Mouse (Mus musculus) kidney, adult 2 months (tissue): ENCODE results near the gene BC049352. TPM values are rescaled to one million over a fixed set of nuclear protein-coding genes. Genes with fewer than 3 reads are reported as not detected.

Experiments used
- DNase-seq: peaks from one replicate; pipeline ENCODE4 v3.0.0; 2021
- H3K27ac ChIP-seq: fragments of 200-500 bp; 2 replicates; pipeline ENCODE4 v1.5.1; 2012; ENCODE audit warnings: low read depth, low read length, control low read depth, inconsistent platforms; ENCODE audit not compliant: insufficient read depth
- H3K27me3 ChIP-seq: fragments of 200-500 bp; replicated peaks from 2 replicates; pipeline ENCODE4 v1.6.1; 2012; ENCODE audit warnings: mild to moderate bottlenecking, moderate library complexity, low read length, inconsistent platforms; ENCODE audit not compliant: control insufficient read depth, insufficient read depth
- H3K36me3 ChIP-seq: fragments of 200-500 bp; 2 replicates; pipeline ENCODE4 v1.6.1; 2012; ENCODE audit warnings: mild to moderate bottlenecking, moderate library complexity, low read length, inconsistent platforms; ENCODE audit not compliant: control insufficient read depth, insufficient read depth
- H3K4me1 ChIP-seq: fragments of 200-500 bp; 2 replicates; pipeline ENCODE4 v1.6.1; 2011; ENCODE audit warnings: low read length; ENCODE audit not compliant: control insufficient read depth, insufficient read depth
- H3K4me3 ChIP-seq: fragments of 200-500 bp; 2 replicates; pipeline ENCODE4 v1.5.1; 2011; ENCODE audit warnings: mild to moderate bottlenecking, low read depth, low read length, control low read depth; ENCODE audit not compliant: insufficient read depth
- CTCF ChIP-seq: fragments of 200-500 bp; conservative IDR thresholded peaks from 2 replicates; pipeline ENCODE4 v1.5.1; 2011; ENCODE audit warnings: low read depth, mild to moderate bottlenecking, control low read depth, low read length, moderate library complexity, mixed read lengths; ENCODE audit not compliant: insufficient read depth, insufficient read length
- POLR2A ChIP-seq: fragments of 200-500 bp; IDR thresholded peaks from one replicate; pipeline ENCODE4 v1.6.1; 2011; ENCODE audit warnings: low read depth, low read length, control low read depth
- WGBS: fragments of 180-500 bp; shearing (Covaris S2); methylation state at CpG from one replicate; pipeline ENCODE4 v1.1.7; 2018; 5-methylcytosine and 5-hydroxymethylcytosine counted together
- polyA plus RNA-seq: library from polyadenylated mRNA; depleted of rRNA; stranded (reverse); fragments of >200 nt; gene quantifications from 2 replicates; pipeline ENCODE4 v1.2.3, GENCODE M21; 2012

Gene BC049352
- polyA plus RNA-seq, 1 experiment = 2.9 TPM

GRCm38 (mm10) chr9:45219644-45220043 lies 37.8 kb downstream of the BC049352 start:
- Histone ChIP-seq H3K27ac (no peak overlapping the region), H3K4me1 (no peaks in the 10 kb centered on the region; the same call in 1 of the 2 replicates), H3K27me3 (no peaks in the 10 kb centered on the region), H3K4me3 (no peak overlapping the region), H3K36me3 (no peaks in the 10 kb centered on the region)
- no peak for TF ChIP-seq CTCF
- no peak for TF ChIP-seq POLR2A
- 88% methylated on average over 3 of the region's 3 CpGs for WGBS
- DNase-seq = no peak

GRCm38 (mm10) chr9:45221567-45221966 lies 39.8 kb downstream of the BC049352 start:
- no peak overlapping the region for H3K27ac ChIP-seq
- no peak overlapping the region for H3K4me3 ChIP-seq
- H3K36me3 ChIP-seq = no peaks in the 10 kb centered on the region
- DNase-seq = peak; percentile 93
- H3K27me3 ChIP-seq = no peaks in the 10 kb centered on the region
- TF ChIP-seq CTCF (peak; percentile 97), POLR2A (no peak)
- no peaks in the 10 kb centered on the region; the same call in 1 of the 2 replicates for H3K4me1 ChIP-seq
- WGBS = 11% methylated on average over 6 of the region's 6 CpGs

- DNase-seq = no peak
- H3K4me1 ChIP-seq = no peaks in the 10 kb centered on the region
- TF ChIP-seq POLR2A (no peak), CTCF (no peak)
- no peaks in the 10 kb centered on the region for H3K27me3 ChIP-seq
- H3K36me3 ChIP-seq = no peaks in the 10 kb centered on the region
- H3K4me3 ChIP-seq = no peak overlapping the region
- H3K27ac ChIP-seq = no peak overlapping the region
- WGBS = 60% methylated on average over 8 of the region's 8 CpGs
These were observed 47.6 kb downstream of the BC049352 start for GRCm38 (mm10) chr9:45229359-45229758.

- H3K27ac ChIP-seq = no peak overlapping the region
These were observed 53.9 kb downstream of the BC049352 start for GRCm38 (mm10) chr9:45235668-45236227.

GRCm38 (mm10) chr9:45236744-45237143 lies 54.9 kb downstream of the BC049352 start:
- WGBS = 60% methylated on average over 7 of the region's 7 CpGs

More at GRCm38 (mm10) chr9:45235668-45236227, 53.9 kb downstream of the BC049352 start:
- no peaks in the 10 kb centered on the region for H3K36me3 ChIP-seq
- TF ChIP-seq POLR2A (no peak), CTCF (no peak)
- DNase-seq = no peak
- WGBS = 50% methylated on average over 6 of the region's 6 CpGs
- no peaks in the 10 kb centered on the region for H3K27me3 ChIP-seq
- H3K4me1 ChIP-seq = no peaks in the 10 kb centered on the region
- H3K4me3 ChIP-seq = no peak overlapping the region

GRCm38 (mm10) chr9:45241397-45241796 lies 59.6 kb downstream of the BC049352 start:
- no peak overlapping the region for H3K4me3 ChIP-seq
- H3K27ac ChIP-seq = no peak overlapping the region
- DNase-seq = no peak
- no peaks in the 10 kb centered on the region for H3K4me1 ChIP-seq
- H3K36me3 ChIP-seq = no peaks in the 10 kb centered on the region
- WGBS = 75% methylated on average over 5 of the region's 5 CpGs
- no peak for TF ChIP-seq POLR2A
- no peak for TF ChIP-seq CTCF
- H3K27me3 ChIP-seq = no peaks in the 10 kb centered on the region

More at GRCm38 (mm10) chr9:45236744-45237143, 54.9 kb downstream of the BC049352 start:
- H3K4me3 ChIP-seq = no peak overlapping the region
- H3K27me3 ChIP-seq = no peaks in the 10 kb centered on the region
- no peak for DNase-seq
- no peaks in the 10 kb centered on the region for H3K4me1 ChIP-seq
- H3K27ac ChIP-seq = no peak overlapping the region
- TF ChIP-seq POLR2A (no peak), CTCF (no peak)
- no peaks in the 10 kb centered on the region for H3K36me3 ChIP-seq

- H3K27ac ChIP-seq = no peak overlapping the region
- 68% methylated on average over 1 of the region's 1 CpGs for WGBS
These were observed 63.6 kb downstream of the BC049352 start for GRCm38 (mm10) chr9:45245432-45245831.

More at GRCm38 (mm10) chr9:45245432-45245831, 63.6 kb downstream of the BC049352 start:
- no peak for DNase-seq
- TF ChIP-seq CTCF (no peak), POLR2A (no peak)
- Histone ChIP-seq H3K27me3 (no peaks in the 10 kb centered on the region), H3K4me1 (no peaks in the 10 kb centered on the region), H3K36me3 (no peaks in the 10 kb centered on the region), H3K4me3 (no peak overlapping the region)
